Mouse (Mus musculus): ENCODE measurements around the gene Hbs1l. TPM values are rescaled to one million over a fixed set of nuclear protein-coding genes. Genes with fewer than 3 reads are reported as not detected.

Hbs1l gene
- polyA plus RNA-seq, 1 experiment from 2014 or later: 117 TPM

GRCm38 (mm10) chr10:21411621-21412205 lies 115.9 kb downstream of the Hbs1l start:
- no peaks in the 10 kb centered on the region for H3K27me3 ChIP-seq
- no peaks in the 10 kb centered on the region for H3K4me1 ChIP-seq (replicated peaks)
- no peak for ATAC-seq (ENCODE audit: insufficient number of reproducible peaks, insufficient read depth, low FRiP score, low TSS enrichment, low read depth)
- H3K9me3 ChIP-seq: no peaks in the 10 kb centered on the region
- no peak overlapping the region for H3K4me2 ChIP-seq
- no peak overlapping the region for H3K27ac ChIP-seq
- 75% methylated on average over 6 of the region's 6 CpGs for WGBS
- no peak overlapping the region for H3K9ac ChIP-seq (replicated peaks)
- no peak overlapping the region for H3K4me3 ChIP-seq (replicated peaks)
- H3K36me3 ChIP-seq: no peaks in the 10 kb centered on the region

- WGBS: 73% methylated on average over 4 of the region's 4 CpGs
- no peak for ATAC-seq (ENCODE audit: insufficient number of reproducible peaks, insufficient read depth, low FRiP score, low TSS enrichment, low read depth)
- Histone ChIP-seq H3K27ac (no peak overlapping the region), H3K9ac (replicated peaks) (no peak overlapping the region), H3K27me3 (no peaks in the 10 kb centered on the region), H3K36me3 (no peaks in the 10 kb centered on the region), H3K4me2 (no peak overlapping the region), H3K4me1 (replicated peaks) (no peaks in the 10 kb centered on the region), H3K9me3 (no peaks in the 10 kb centered on the region), H3K4me3 (replicated peaks) (no peak overlapping the region)
Measured at GRCm38 (mm10) chr10:21415031-21415430, 119.3 kb downstream of the Hbs1l start.

GRCm38 (mm10) chr10:21416184-21416583 lies 120.4 kb downstream of the Hbs1l start:
- WGBS: 95% methylated on average over 5 of the region's 5 CpGs
- Histone ChIP-seq H3K27ac (no peak overlapping the region), H3K4me2 (no peak overlapping the region), H3K4me1 (replicated peaks) (no peaks in the 10 kb centered on the region), H3K9me3 (no peaks in the 10 kb centered on the region), H3K36me3 (no peaks in the 10 kb centered on the region), H3K27me3 (no peaks in the 10 kb centered on the region), H3K4me3 (replicated peaks) (no peak overlapping the region), H3K9ac (replicated peaks) (no peak overlapping the region)
- no peak for ATAC-seq (ENCODE audit: insufficient number of reproducible peaks, insufficient read depth, low FRiP score, low TSS enrichment, low read depth)

Other genes with a start within 250 kb of the Hbs1l start
- gene Myb, start 135.0 kb upstream of the Hbs1l start, polyA plus RNA-seq (2016; fragmentation: Nextera tagmentation; extraction: Ambion mirVana): 7.5 and 8.8 TPM in 2 replicates
- gene Aldh8a1, start 81.3 kb downstream of the Hbs1l start, polyA plus RNA-seq (2016; fragmentation: Nextera tagmentation; extraction: Ambion mirVana): not detected in 2 replicates

All from limb, embryonic 12.5 days (tissue).